Mouse (Mus musculus) adrenal gland, postnatal 25 days (tissue): Measurements from ENCODE around the gene Gnrhr. TPM values are rescaled to one million over a fixed set of nuclear protein-coding genes. Genes with fewer than 3 reads are reported as not detected.

Source experiments
- DNase-seq: peaks from one replicate; pipeline ENCODE4 v3.0.0; 2021; ENCODE audit warnings: mixed read lengths
- long read RNA-seq: library from polyadenylated mRNA; stranded (forward); transcript quantifications from one replicate; pipeline ENCODE4 v2.0.0, GENCODE M21; 2021
- total RNA-seq: library from RNA; stranded (reverse); gene quantifications from 2 replicates; pipeline ENCODE4 v1.2.3, GENCODE M21; 2021

The Gnrhr gene
- 0.12 TPM in 1 of 2 replicates, not detected in the other for total RNA-seq
- long read RNA-seq: 0 reads

- DNase-seq: no peak
These were observed at the start of gene Gnrhr for GRCm38 (mm10) chr5:86197801-86198200. Gene Gnrhr (minus strand): TSS chr5:86197901.

- no peak for DNase-seq
These were observed 48.9 kb upstream of the Gnrhr start for GRCm38 (mm10) chr5:86246559-86246958.

GRCm38 (mm10) chr5:86244880-86245279, 47.2 kb upstream of the Gnrhr start:
- DNase-seq: no peak

GRCm38 (mm10) chr5:86244275-86244674, 46.6 kb upstream of the Gnrhr start:
- DNase-seq: no peak

GRCm38 (mm10) chr5:86227156-86227853, 29.6 kb upstream of the Gnrhr start:
- no peak for DNase-seq

GRCm38 (mm10) chr5:86191356-86191755, 6.3 kb downstream of the Gnrhr start:
- no peak for DNase-seq

GRCm38 (mm10) chr5:86190770-86191169, 6.9 kb downstream of the Gnrhr start:
- DNase-seq: no peak

GRCm38 (mm10) chr5:86190290-86190689, 7.4 kb downstream of the Gnrhr start:
- DNase-seq: no peak

- DNase-seq: no peak
These were observed 10.3 kb downstream of the Gnrhr start for GRCm38 (mm10) chr5:86187441-86187840.

- no peak for DNase-seq
These were observed 23.9 kb downstream of the Gnrhr start for GRCm38 (mm10) chr5:86173778-86174177.

GRCm38 (mm10) chr5:86172449-86173161, 25.1 kb downstream of the Gnrhr start, which contains the start of gene Uba6:
Gene Uba6 (minus strand): TSS chr5:86172803.
- peak; percentile 100 for DNase-seq

- no peak for DNase-seq
These were observed 25.6 kb downstream of the Gnrhr start for GRCm38 (mm10) chr5:86172088-86172448.

Other genes with a start within 250 kb of the Gnrhr start
- gene Cenpc1, start 132.3 kb downstream of the Gnrhr start, total RNA-seq: 16.6 and 17.1 TPM in 2 replicates
- 0.73 TPM in 1 of 2 replicates, not detected in the other for gene Stap1, start 126.2 kb downstream of the Gnrhr start, total RNA-seq
- gene Uba6, start 25.1 kb downstream of the Gnrhr start, total RNA-seq: 17.9 and 19.9 TPM in 2 replicates
- gene Tmprss11c, start 91.4 kb upstream of the Gnrhr start, total RNA-seq: not detected in 2 replicates
- not detected in 2 replicates for gene Tmprss11d, start 175.5 kb upstream of the Gnrhr start, total RNA-seq